Mouse (Mus musculus): Measurements from ENCODE around the gene Stat5a.

The Stat5a gene

GRCm38 (mm10) chr11:100858935-100859578 lies at the start of gene Stat5a:
Gene Stat5a (plus strand): TSS chr11:100859351.
- no peak for TF ChIP-seq GATA4 (IDR thresholded peaks at IDR 0.05; ENCODE audit: insufficient replicate concordance, low read length)

GRCm38 (mm10) chr11:100810516-100810915 lies 48.6 kb upstream of the Stat5a start:
- TF ChIP-seq GATA4 (IDR thresholded peaks at IDR 0.05; ENCODE audit: insufficient replicate concordance, low read length), result no peak

GRCm38 (mm10) chr11:100811132-100811531 lies 48.0 kb upstream of the Stat5a start:
- no peak for TF ChIP-seq GATA4 (IDR thresholded peaks at IDR 0.05; ENCODE audit: insufficient replicate concordance, low read length)

GRCm38 (mm10) chr11:100814498-100814897 lies 44.7 kb upstream of the Stat5a start:
- no peak for TF ChIP-seq GATA4 (IDR thresholded peaks at IDR 0.05; ENCODE audit: insufficient replicate concordance, low read length)

GRCm38 (mm10) chr11:100816342-100816741 lies 42.8 kb upstream of the Stat5a start:
- TF ChIP-seq GATA4 (IDR thresholded peaks at IDR 0.05; ENCODE audit: insufficient replicate concordance, low read length), result no peak

GRCm38 (mm10) chr11:100816801-100817200 lies 42.4 kb upstream of the Stat5a start:
- no peak for TF ChIP-seq GATA4 (IDR thresholded peaks at IDR 0.05; ENCODE audit: insufficient replicate concordance, low read length)

GRCm38 (mm10) chr11:100817311-100817710 lies 41.8 kb upstream of the Stat5a start:
- no peak for TF ChIP-seq GATA4 (IDR thresholded peaks at IDR 0.05; ENCODE audit: insufficient replicate concordance, low read length)

GRCm38 (mm10) chr11:100818359-100819012 lies 40.7 kb upstream of the Stat5a start:
- no peak for TF ChIP-seq GATA4 (IDR thresholded peaks at IDR 0.05; ENCODE audit: insufficient replicate concordance, low read length)

- TF ChIP-seq GATA4 (IDR thresholded peaks at IDR 0.05; ENCODE audit: insufficient replicate concordance, low read length), result no peak
Measured at GRCm38 (mm10) chr11:100819048-100819447, 40.1 kb upstream of the Stat5a start.

GRCm38 (mm10) chr11:100819626-100820025 lies 39.5 kb upstream of the Stat5a start:
- TF ChIP-seq GATA4 (IDR thresholded peaks at IDR 0.05; ENCODE audit: insufficient replicate concordance, low read length), result no peak

GRCm38 (mm10) chr11:100820047-100820446 lies 39.1 kb upstream of the Stat5a start:
- TF ChIP-seq GATA4 (IDR thresholded peaks at IDR 0.05; ENCODE audit: insufficient replicate concordance, low read length), result no peak

GRCm38 (mm10) chr11:100821605-100822220 lies 37.4 kb upstream of the Stat5a start:
- no peak for TF ChIP-seq GATA4 (IDR thresholded peaks at IDR 0.05; ENCODE audit: insufficient replicate concordance, low read length)

- no peak for TF ChIP-seq GATA4 (IDR thresholded peaks at IDR 0.05; ENCODE audit: insufficient replicate concordance, low read length)
Measured at GRCm38 (mm10) chr11:100822365-100822764, 36.8 kb upstream of the Stat5a start.

GRCm38 (mm10) chr11:100823543-100824313 lies 35.4 kb upstream of the Stat5a start:
- no peak for TF ChIP-seq GATA4 (IDR thresholded peaks at IDR 0.05; ENCODE audit: insufficient replicate concordance, low read length)

- no peak for TF ChIP-seq GATA4 (IDR thresholded peaks at IDR 0.05; ENCODE audit: insufficient replicate concordance, low read length)
Measured at GRCm38 (mm10) chr11:100824496-100824895, 34.7 kb upstream of the Stat5a start.
